Mouse (Mus musculus) c-Kit-negative CD71-positive TER-119-positive erythroid progenitor cells, embryonic 14.5 days (primary cell): ENCODE data around the gene Rpl18.

Experiments used
- DNase-seq: peaks from one replicate; pipeline ENCODE4 v3.0.0-alpha.2; 2013; ENCODE audit warnings: low read depth, low spot score

Gene Rpl18

GRCm38 (mm10) chr7:45733477-45733876, 18.2 kb downstream of the Rpl18 start:
- no peak for DNase-seq

- peak; percentile 60 for DNase-seq
These were observed 24.0 kb downstream of the Rpl18 start for GRCm38 (mm10) chr7:45739162-45739763.

GRCm38 (mm10) chr7:45739820-45740219, 24.6 kb downstream of the Rpl18 start:
- no peak for DNase-seq

GRCm38 (mm10) chr7:45741308-45741707, 26.1 kb downstream of the Rpl18 start:
- no peak for DNase-seq

- no peak for DNase-seq
These were observed 26.5 kb downstream of the Rpl18 start for GRCm38 (mm10) chr7:45741777-45742176.

- DNase-seq, result no peak
These were observed 27.1 kb downstream of the Rpl18 start for GRCm38 (mm10) chr7:45742338-45742737.

GRCm38 (mm10) chr7:45744387-45744786, 29.1 kb downstream of the Rpl18 start:
- no peak for DNase-seq

- no peak for DNase-seq
These were observed 31.3 kb downstream of the Rpl18 start for GRCm38 (mm10) chr7:45746518-45746917.

GRCm38 (mm10) chr7:45747450-45747849, 32.2 kb downstream of the Rpl18 start:
- DNase-seq, result no peak

- DNase-seq, result no peak
These were observed 32.9 kb downstream of the Rpl18 start for GRCm38 (mm10) chr7:45748110-45748509.

- DNase-seq, result no peak
These were observed 34.1 kb downstream of the Rpl18 start for GRCm38 (mm10) chr7:45749401-45749800.

- DNase-seq, result no peak
These were observed 34.9 kb downstream of the Rpl18 start for GRCm38 (mm10) chr7:45750162-45750561.

GRCm38 (mm10) chr7:45755703-45756102, 40.4 kb downstream of the Rpl18 start:
- DNase-seq, result no peak

- DNase-seq, result no peak
These were observed 44.1 kb downstream of the Rpl18 start for GRCm38 (mm10) chr7:45759400-45759799.

- no peak for DNase-seq
These were observed 44.9 kb downstream of the Rpl18 start for GRCm38 (mm10) chr7:45760151-45760550.

GRCm38 (mm10) chr7:45765995-45766394, 50.7 kb downstream of the Rpl18 start:
- DNase-seq, result no peak

GRCm38 (mm10) chr7:45766764-45767163, 51.5 kb downstream of the Rpl18 start:
- DNase-seq, result no peak

GRCm38 (mm10) chr7:45767500-45767899, 52.2 kb downstream of the Rpl18 start:
- DNase-seq, result no peak
